Mouse (Mus musculus): ENCODE results near the gene Fam171a2. TPM values are rescaled to one million over a fixed set of nuclear protein-coding genes. Genes with fewer than 3 reads are reported as not detected.
"Not testable (repeated sequence)": the region's sequence is repeated elsewhere in the genome, so short reads cannot be mapped to it uniquely, and the experiment has no call there.

Fam171a2 gene
- polyA plus RNA-seq, 1 experiment from 2014 or later = 2.0 TPM

GRCm38 (mm10) chr11:102415034-102415802, 32.3 kb downstream of the Fam171a2 start:
- no peaks in the 10 kb centered on the region for H3K36me3 ChIP-seq (ENCODE audit: control insufficient read depth, insufficient read depth, low read length)
- no peak overlapping the region for H3K4me2 ChIP-seq
- 70% methylated on average over 10 of the region's 10 CpGs for WGBS
- no peak overlapping the region for H3K27ac ChIP-seq (ENCODE audit: low read depth, low read length)
- no peak overlapping the region for H3K9ac ChIP-seq (ENCODE audit: low read depth, low read length)
- no peaks in the 10 kb centered on the region for H3K9me3 ChIP-seq (ENCODE audit: control insufficient read depth, low read length)
- 0 out of 2 replicates have a peak, but pooled peaks cover 2% of the 10 kb centered on the region for H3K4me1 ChIP-seq (replicated peaks; ENCODE audit: control insufficient read depth, insufficient read depth, low read length)
- DNase-seq (ENCODE audit: low spot score) (no peak), ATAC-seq (replicated peaks; ENCODE audit: low FRiP score) (no peak)
- no peaks in the 10 kb centered on the region; the same call in 1 of the 2 replicates for H3K27me3 ChIP-seq (replicated peaks; ENCODE audit: control insufficient read depth, insufficient read depth, low read length)
- no peak overlapping the region for H3K4me3 ChIP-seq (ENCODE audit: low read depth, low read length)

- Histone ChIP-seq H3K4me3 (ENCODE audit: low read depth, low read length) (no peak overlapping the region), H3K4me2 (no peak overlapping the region), H3K9me3 (ENCODE audit: control insufficient read depth, low read length) (no peaks in the 10 kb centered on the region), H3K27me3 (replicated peaks; ENCODE audit: control insufficient read depth, insufficient read depth, low read length) (no peaks in the 10 kb centered on the region), H3K36me3 (ENCODE audit: control insufficient read depth, insufficient read depth, low read length) (no peaks in the 10 kb centered on the region), H3K9ac (ENCODE audit: low read depth, low read length) (no peak overlapping the region), H3K4me1 (replicated peaks; ENCODE audit: control insufficient read depth, insufficient read depth, low read length) (peaks cover 13% of the 10 kb centered on the region), H3K27ac (ENCODE audit: low read depth, low read length) (no peak overlapping the region)
- DNase-seq (ENCODE audit: low spot score) = no peak
- no peak for ATAC-seq (replicated peaks; ENCODE audit: low FRiP score)
- WGBS = 76% methylated on average over 8 of the region's 8 CpGs
Measured at GRCm38 (mm10) chr11:102413059-102413458, 34.4 kb downstream of the Fam171a2 start.

GRCm38 (mm10) chr11:102411704-102412103, 35.8 kb downstream of the Fam171a2 start:
- no peaks in the 10 kb centered on the region for H3K9me3 ChIP-seq (ENCODE audit: control insufficient read depth, low read length)
- ATAC-seq (replicated peaks; ENCODE audit: low FRiP score) (0 out of 2 replicates have a peak, but pooled peaks have one; percentile 10), DNase-seq (ENCODE audit: low spot score) (peak; percentile 83)
- H3K9ac ChIP-seq (ENCODE audit: low read depth, low read length) = no peak overlapping the region
- no peaks in the 10 kb centered on the region for H3K36me3 ChIP-seq (ENCODE audit: control insufficient read depth, insufficient read depth, low read length)
- no peaks in the 10 kb centered on the region for H3K27me3 ChIP-seq (replicated peaks; ENCODE audit: control insufficient read depth, insufficient read depth, low read length)
- H3K4me1 ChIP-seq (replicated peaks; ENCODE audit: control insufficient read depth, insufficient read depth, low read length) = peaks cover 13% of the 10 kb centered on the region
- no peak overlapping the region for H3K27ac ChIP-seq (ENCODE audit: low read depth, low read length)
- H3K4me3 ChIP-seq (ENCODE audit: low read depth, low read length) = no peak overlapping the region
- H3K4me2 ChIP-seq = no peak overlapping the region
- 7% methylated on average over 11 of the region's 11 CpGs for WGBS

- no peak for ATAC-seq (replicated peaks; ENCODE audit: low FRiP score)
- DNase-seq (ENCODE audit: low spot score) = no peak
- Histone ChIP-seq H3K36me3 (ENCODE audit: control insufficient read depth, insufficient read depth, low read length) (no peaks in the 10 kb centered on the region), H3K9me3 (ENCODE audit: control insufficient read depth, low read length) (no peaks in the 10 kb centered on the region), H3K27me3 (replicated peaks; ENCODE audit: control insufficient read depth, insufficient read depth, low read length) (no peaks in the 10 kb centered on the region), H3K4me3 (ENCODE audit: low read depth, low read length) (no peak overlapping the region), H3K27ac (ENCODE audit: low read depth, low read length) (no peak overlapping the region), H3K9ac (ENCODE audit: low read depth, low read length) (no peak overlapping the region; the same call in 1 of the 2 replicates), H3K4me2 (no peak overlapping the region), H3K4me1 (replicated peaks; ENCODE audit: control insufficient read depth, insufficient read depth, low read length) (peaks cover 16% of the 10 kb centered on the region)
- WGBS = 79% methylated on average over 3 of the region's 3 CpGs
Measured at GRCm38 (mm10) chr11:102411061-102411460, 36.4 kb downstream of the Fam171a2 start.

GRCm38 (mm10) chr11:102410345-102410744, 37.1 kb downstream of the Fam171a2 start:
- H3K4me3 ChIP-seq (ENCODE audit: low read depth, low read length); H3K36me3 ChIP-seq (ENCODE audit: control insufficient read depth, insufficient read depth, low read length); H3K27ac ChIP-seq (ENCODE audit: low read depth, low read length); H3K9ac ChIP-seq (ENCODE audit: low read depth, low read length); H3K27me3 ChIP-seq (replicated peaks; ENCODE audit: control insufficient read depth, insufficient read depth, low read length); H3K4me2 ChIP-seq; H3K9me3 ChIP-seq (ENCODE audit: control insufficient read depth, low read length); ATAC-seq (replicated peaks; ENCODE audit: low FRiP score); DNase-seq (ENCODE audit: low spot score): not testable (repeated sequence)
- H3K4me1 ChIP-seq (replicated peaks; ENCODE audit: control insufficient read depth, insufficient read depth, low read length) = peaks cover 19% of the 10 kb centered on the region
- WGBS = 84% methylated on average over 3 of the region's 3 CpGs

GRCm38 (mm10) chr11:102409795-102410330, 37.6 kb downstream of the Fam171a2 start:
- H3K4me2 ChIP-seq = 0 out of 2 replicates have a peak overlapping the region, but pooled peaks have one; percentile 94
- H3K27ac ChIP-seq (ENCODE audit: low read depth, low read length) = peak overlapping the region; percentile 98
- ATAC-seq (replicated peaks; ENCODE audit: low FRiP score) (no peak), DNase-seq (ENCODE audit: low spot score) (peak; percentile 31)
- H3K9me3 ChIP-seq (ENCODE audit: control insufficient read depth, low read length) = no peaks in the 10 kb centered on the region
- no peaks in the 10 kb centered on the region for H3K27me3 ChIP-seq (replicated peaks; ENCODE audit: control insufficient read depth, insufficient read depth, low read length)
- peak overlapping the region; percentile 74; the same call in 1 of the 2 replicates for H3K9ac ChIP-seq (ENCODE audit: low read depth, low read length)
- 74% methylated on average over 3 of the region's 3 CpGs for WGBS
- H3K36me3 ChIP-seq (ENCODE audit: control insufficient read depth, insufficient read depth, low read length) = peaks cover under 1% of the 10 kb centered on the region; the same call in 1 of the 2 replicates
- H3K4me1 ChIP-seq (replicated peaks; ENCODE audit: control insufficient read depth, insufficient read depth, low read length) = peaks cover 22% of the 10 kb centered on the region
- H3K4me3 ChIP-seq (ENCODE audit: low read depth, low read length) = no peak overlapping the region

- Histone ChIP-seq H3K9me3 (ENCODE audit: control insufficient read depth, low read length) (no peaks in the 10 kb centered on the region), H3K4me1 (replicated peaks; ENCODE audit: control insufficient read depth, insufficient read depth, low read length) (peaks cover 27% of the 10 kb centered on the region), H3K27me3 (replicated peaks; ENCODE audit: control insufficient read depth, insufficient read depth, low read length) (no peaks in the 10 kb centered on the region), H3K27ac (ENCODE audit: low read depth, low read length) (peak overlapping the region; percentile 98), H3K9ac (ENCODE audit: low read depth, low read length) (peak overlapping the region; percentile 74), H3K4me3 (ENCODE audit: low read depth, low read length) (peak overlapping the region; percentile 67), H3K4me2 (peak overlapping the region; percentile 94), H3K36me3 (ENCODE audit: control insufficient read depth, insufficient read depth, low read length) (peaks cover 8% of the 10 kb centered on the region; the same call in 1 of the 2 replicates)
- DNase-seq (ENCODE audit: low spot score) = peak; percentile 35
- WGBS = 37% methylated on average over 15 of the region's 15 CpGs
- ATAC-seq (replicated peaks; ENCODE audit: low FRiP score) = no peak
Measured at GRCm38 (mm10) chr11:102408888-102409794, 38.3 kb downstream of the Fam171a2 start.

- H3K27me3 ChIP-seq (replicated peaks; ENCODE audit: control insufficient read depth, insufficient read depth, low read length) = no peaks in the 10 kb centered on the region
- H3K4me3 ChIP-seq (ENCODE audit: low read depth, low read length) = peak overlapping the region; percentile 67
- under 1% methylated on average over 32 of the region's 32 CpGs for WGBS
- H3K9ac ChIP-seq (ENCODE audit: low read depth, low read length) = peak overlapping the region; percentile 74
- H3K27ac ChIP-seq (ENCODE audit: low read depth, low read length) = peak overlapping the region; percentile 98
- no peaks in the 10 kb centered on the region for H3K9me3 ChIP-seq (ENCODE audit: control insufficient read depth, low read length)
- ATAC-seq (replicated peaks; ENCODE audit: low FRiP score) = peak; percentile 85
- peaks cover 13% of the 10 kb centered on the region for H3K36me3 ChIP-seq (ENCODE audit: control insufficient read depth, insufficient read depth, low read length)
- DNase-seq (ENCODE audit: low spot score) = peak; percentile 97
- peak overlapping the region; percentile 94 for H3K4me2 ChIP-seq
- peaks cover 27% of the 10 kb centered on the region for H3K4me1 ChIP-seq (replicated peaks; ENCODE audit: control insufficient read depth, insufficient read depth, low read length)
Measured at GRCm38 (mm10) chr11:102408344-102408876, 39.1 kb downstream of the Fam171a2 start.

Measured in liver, embryonic 11.5 days (tissue).